Mouse (Mus musculus): ENCODE measurements around the gene Tmem108.

The Tmem108 gene

DNA sequence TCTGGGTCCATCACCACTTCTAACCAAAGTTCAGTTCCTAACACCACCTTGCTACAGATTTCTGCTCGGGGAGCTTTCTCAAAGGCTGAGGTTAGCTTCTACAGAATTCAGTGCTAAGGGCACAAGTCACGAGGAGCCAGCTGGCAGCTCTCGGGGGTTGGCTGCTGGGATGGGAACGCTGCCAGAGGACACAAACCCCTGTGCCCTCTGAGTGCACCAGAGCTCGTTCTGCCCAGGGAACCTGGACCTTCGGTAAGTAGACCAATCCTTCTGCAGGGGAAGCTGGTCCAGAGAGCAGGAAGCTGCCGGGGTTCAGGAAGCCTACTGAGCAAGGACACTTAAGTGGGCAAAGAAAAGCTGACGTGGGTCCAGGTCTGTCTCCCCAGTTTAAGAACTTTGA, 40.6 kb downstream of the Tmem108 start:
- DNase-seq (ENCODE audit: low spot score): no peak

DNA sequence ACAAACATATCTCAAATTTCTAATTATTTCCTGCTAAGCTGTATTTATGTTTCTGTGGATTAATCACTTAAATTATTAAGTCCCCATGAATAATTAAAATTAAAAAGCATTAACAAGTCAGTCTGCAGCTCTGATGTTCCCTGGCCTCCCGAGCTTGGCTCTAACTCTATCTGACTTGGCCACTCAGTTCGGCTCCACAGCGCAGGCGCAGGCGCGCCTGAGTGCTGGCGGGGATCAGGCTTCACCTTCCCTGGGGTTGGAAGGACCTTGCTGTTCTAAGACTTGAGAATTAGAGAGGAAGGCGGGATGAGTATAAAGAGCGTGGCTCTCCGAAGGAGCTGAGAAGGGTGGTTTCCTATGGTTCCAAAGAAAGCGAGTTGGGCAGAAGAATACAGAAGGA, 41.6 kb downstream of the Tmem108 start:
- DNase-seq (ENCODE audit: low spot score): no peak

DNA sequence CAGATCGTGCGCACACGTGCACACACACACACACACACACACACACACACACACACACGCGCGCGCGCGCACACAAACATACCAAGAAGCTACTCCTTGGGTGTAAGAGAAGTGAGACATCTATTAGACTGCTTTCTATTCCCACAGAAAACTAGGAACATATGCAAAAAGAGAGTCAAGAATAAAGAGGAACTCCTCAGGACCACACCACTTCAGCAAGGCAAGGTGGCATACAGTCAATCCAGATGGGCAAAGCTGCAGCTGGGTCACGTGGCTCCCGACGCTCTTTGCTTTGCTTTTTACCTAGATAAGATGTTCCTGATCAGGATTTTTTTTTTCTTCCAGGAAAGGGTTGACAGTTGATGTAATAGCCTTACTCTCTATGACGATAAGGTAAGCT, 45.6 kb downstream of the Tmem108 start:
- DNase-seq (ENCODE audit: low spot score): no peak

DNA sequence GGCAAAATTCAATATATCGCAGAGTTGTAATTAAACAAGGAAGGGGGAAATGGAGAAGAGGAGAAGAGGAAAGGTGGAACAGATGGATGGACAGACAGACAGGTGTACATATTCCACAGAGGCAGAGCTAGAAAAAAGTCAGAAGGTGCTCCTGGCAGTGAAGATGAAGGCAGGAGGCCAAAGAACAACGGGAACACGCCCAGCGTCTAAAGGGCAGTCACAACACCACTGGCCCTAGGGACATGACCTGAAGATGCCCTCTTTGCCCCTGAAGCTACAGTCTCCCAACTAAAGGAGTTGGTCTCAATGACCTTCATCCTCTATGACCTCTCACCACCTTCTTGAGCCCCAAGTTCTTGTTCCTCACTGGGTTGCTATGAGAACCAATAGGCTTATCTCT, 46.3 kb downstream of the Tmem108 start:
- no peak for DNase-seq (ENCODE audit: low spot score)

DNA sequence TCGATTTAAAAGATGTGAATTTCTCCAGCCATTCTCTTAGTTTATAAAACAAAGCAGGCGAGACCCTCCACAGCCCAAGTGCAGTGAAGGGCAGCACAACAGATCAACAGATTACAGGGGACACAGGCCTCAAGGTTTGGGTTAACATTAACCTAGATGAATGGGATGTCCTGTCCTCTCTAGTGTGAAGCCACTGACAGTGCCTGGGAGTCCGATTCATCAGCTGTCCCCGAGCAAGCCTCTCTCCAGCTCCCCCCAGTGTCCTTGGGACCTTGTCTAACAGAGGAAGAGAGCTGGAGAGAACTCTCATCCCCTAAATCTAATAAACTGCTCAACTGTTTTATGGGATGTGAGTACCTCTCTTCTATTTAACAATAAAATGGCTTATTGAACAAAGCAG, 48.4 kb downstream of the Tmem108 start:
- DNase-seq (ENCODE audit: low spot score): no peak

DNA sequence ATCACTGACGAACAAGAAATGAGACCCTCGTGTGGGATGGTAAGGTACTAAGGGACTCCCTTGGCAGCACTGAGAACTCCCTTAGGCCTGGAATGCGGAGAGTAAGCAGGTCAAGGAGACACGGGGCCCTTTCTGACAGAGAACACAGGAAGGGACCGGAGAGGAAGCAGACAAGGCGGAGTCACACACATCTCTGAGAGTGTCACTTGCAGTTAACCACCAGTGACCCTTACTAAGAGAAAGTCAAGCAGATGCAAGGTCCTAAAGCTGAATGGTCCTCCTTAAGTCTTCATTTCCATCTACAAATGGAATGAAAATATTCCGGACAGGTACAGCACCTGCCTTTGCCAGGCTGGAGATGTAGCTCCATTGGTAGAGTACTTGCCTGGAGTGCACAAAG, 48.9 kb downstream of the Tmem108 start:
- DNase-seq (ENCODE audit: low spot score): no peak

DNA sequence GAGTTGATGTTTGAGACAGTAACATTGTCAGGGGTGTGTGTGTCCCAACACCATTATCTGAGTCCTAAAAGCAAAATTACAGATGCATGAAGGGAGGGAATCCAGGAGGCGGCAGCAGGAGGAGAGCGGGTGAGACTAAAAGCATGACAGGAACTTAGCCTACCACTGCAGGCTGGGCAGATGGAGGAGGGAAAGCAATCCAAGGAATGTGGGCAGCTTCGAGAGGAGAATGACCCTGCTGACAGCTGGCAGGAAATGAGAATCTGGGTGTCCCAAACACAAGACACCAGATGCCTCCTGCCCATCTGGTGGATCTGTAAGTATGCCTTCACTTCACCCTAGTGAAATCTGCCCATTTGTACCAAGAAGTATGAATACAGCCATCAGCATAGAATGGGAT, 51.9 kb downstream of the Tmem108 start:
- DNase-seq (ENCODE audit: low spot score): no peak

DNA sequence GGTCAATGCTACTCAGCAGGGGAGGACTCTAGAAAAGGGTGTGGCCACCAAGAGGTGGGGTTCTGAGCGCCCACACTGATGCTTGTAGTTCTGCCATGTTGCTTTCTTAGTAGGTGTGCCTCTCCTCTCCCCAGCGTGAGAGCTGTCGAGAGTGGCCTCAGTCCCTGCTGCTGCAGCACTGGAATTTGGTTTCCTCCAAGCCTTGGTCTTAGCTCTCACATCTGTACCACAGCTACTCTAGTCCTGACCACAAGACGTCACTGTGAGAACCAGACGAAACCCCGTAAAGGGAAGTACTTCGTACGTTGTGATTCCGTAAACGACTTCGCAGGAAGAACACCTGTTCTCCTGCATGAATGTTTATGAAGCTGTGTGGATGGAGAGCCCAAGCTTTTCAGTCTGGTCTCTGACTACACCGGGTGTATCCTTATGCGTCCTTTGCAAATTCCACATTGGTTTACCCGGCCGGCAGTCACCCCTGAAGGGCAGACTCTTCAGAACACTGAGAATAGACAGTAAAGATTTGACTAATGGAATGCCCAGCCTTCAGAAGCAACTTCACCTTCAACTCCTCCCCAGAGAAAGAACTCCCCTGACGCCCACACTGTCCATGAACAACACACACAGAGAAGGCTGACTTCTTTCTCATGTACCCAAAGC, 53.0 kb downstream of the Tmem108 start:
- DNase-seq (ENCODE audit: low spot score): no peak

DNA sequence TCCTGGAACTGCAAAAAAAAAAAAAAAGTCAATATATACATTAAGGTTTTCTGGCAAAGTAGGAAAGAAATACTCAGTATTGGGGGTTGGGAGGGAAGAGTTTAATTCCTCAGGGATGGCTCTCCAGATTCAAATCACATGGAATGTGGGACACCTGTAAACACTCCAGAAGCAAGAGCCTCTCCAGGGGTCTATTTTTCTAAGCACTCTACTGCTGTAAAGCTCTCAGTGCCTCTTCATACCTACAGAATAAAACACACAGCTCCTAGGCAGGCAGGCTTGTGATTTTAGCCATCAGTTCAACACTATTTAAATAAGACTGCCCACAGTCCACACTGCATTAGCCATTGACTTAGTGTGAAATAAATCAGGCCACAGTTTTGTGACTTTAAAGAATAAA, 53.8 kb downstream of the Tmem108 start:
- no peak for DNase-seq (ENCODE audit: low spot score)

DNA sequence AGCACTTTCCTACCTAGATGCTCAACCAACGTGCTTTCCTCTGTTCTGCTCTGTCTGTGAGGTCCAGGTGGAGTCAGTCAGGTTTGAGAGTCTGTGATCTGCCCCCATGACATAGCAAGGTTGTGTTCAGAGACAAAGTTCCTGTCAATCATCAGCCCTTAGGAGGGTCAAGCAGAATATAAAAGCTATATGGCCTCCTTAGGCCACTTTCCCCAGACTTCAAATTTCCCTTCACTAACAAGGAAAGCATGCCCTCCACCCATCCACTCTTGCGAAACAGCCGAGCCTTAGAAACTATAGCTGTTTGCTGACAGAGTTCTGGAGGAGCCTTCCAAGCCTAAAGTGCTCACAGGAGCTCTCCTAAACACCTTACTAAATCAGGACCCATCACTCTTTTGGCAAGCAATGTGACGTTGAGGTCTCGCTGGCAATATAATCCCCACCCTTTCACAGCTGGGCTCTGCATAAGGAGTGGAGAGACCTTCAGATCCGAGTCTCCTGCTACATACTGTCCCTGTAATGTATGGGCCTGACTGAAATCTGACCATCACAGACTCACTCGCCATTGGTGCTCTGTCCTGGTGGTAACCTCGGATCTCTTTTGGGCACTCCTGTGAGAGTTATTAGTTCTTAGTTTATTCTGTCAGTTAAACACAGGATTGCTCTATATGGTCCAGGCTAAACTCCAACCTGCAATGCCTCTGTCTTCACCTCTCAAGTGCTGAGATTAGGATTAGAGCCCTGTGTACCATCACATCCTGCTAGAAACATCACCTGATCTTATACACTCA, 54.4 kb downstream of the Tmem108 start:
- no peak for DNase-seq (ENCODE audit: low spot score)

DNA sequence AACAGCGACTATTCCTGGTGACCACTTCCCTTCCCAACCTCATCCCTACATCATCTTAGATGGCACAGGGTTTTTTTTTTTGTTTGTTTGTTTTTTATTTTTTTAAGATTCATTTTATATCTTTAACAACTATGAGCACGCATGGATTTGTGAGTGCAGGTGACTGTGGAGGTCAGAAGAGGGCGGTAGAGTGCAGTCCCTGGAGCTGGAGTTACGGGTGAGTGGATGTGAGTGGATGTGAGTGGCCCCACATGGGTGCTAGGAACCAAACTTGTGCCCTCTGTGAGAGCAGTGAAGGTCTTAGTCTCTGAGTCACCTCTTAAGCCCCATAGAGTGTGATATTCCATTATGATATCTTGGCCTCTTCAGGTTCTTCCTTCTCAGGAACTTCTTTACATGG, 55.9 kb downstream of the Tmem108 start:
- no peak for DNase-seq (ENCODE audit: low spot score)

DNA sequence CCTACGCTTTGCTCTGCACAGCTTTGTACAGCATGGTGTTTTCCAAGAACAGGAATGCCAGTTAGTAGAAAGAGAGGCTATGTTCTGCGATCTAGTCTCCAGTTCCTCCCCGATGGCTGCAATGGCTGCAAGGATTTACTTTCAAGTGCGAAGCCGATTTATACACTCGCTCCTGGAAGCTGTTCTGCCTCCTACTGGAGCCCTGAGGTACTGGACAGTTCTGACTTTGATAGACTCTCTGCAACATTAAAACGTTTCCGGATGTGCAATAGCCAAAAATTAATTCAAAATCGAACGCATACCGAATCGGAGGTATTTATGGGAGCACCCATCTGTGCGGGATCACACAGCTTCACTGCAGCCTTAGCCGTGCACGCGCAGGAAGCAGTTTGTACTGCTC, 58.6 kb downstream of the Tmem108 start:
- DNase-seq (ENCODE audit: low spot score): no peak

DNA sequence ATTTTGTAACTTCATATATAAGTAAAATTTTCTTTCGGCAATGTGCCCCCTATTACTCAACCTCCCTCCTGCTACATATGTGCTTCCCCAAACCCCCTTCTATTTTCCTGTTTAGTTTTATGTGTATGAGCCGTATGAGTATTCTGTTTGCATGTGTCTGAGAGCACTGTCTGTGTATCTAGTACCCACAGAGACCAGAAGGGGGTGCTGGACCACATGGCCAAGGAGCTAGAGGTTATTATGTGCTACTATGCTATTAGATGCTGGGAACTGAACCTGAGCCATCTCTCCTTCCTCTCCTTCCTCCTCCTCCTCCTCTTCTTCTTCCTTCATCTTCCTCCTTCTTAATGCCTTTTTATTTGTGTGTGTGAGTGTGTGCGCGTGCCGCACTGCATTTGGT, 59.2 kb downstream of the Tmem108 start:
- no peak for DNase-seq (ENCODE audit: low spot score)

DNA sequence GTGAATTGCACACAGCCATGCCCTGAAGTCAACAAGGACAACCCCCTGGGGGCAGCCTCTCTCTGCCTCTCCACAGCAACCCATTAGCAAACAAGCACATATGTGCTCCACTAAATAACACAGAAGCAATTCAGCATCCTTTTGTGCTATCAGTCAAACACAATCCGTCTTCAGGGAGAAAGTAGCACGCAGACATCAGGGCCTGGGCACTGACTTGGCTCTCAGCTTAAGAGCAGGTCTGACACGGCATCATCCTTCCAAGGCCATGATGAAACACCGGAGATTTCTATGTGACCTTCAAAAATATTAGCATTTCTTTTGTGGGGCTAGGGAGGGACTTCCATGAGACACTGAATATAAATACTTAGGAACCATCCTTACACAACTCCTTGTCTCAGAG, 60.2 kb downstream of the Tmem108 start:
- no peak for DNase-seq (ENCODE audit: low spot score)

DNA sequence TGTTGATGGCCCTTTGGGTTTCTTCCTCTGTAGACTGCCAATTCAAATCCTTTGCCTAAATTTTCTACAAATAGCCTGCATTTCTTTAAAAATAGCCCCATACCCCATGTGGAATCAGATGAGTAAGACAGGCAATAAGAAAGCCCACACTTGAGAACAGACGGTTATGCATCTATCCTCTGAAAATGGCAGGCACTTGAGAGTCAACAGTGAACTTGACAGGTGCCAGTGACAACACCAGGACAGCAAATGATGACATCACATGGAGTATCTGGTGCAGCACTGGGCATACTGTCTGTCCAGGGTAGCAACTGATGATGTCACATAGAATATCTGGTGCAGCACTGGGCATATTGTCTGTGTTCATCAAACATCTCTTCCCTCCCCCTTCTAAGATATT, 61.4 kb downstream of the Tmem108 start:
- no peak for DNase-seq (ENCODE audit: low spot score)

DNA sequence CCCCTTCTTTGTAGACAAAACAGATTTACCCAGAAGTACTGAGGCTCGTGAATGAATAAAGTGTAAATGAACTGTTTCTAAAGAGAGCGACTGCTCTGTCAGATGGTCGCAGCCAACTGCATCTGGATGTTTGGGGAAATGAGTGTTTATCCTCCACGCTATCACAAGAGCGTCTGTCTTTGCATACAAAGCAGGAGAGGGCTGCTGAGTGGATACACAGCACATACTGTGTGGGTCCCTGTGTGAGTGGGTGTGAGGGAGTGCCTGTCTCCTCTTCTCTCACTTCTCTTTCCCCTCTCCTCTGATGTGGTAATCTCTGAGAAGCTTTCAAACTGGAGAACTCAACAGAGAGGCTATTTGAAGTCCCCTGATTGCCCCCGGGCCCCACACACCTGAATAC, 64.7 kb downstream of the Tmem108 start:
- DNase-seq (ENCODE audit: low spot score): no peak

DNA sequence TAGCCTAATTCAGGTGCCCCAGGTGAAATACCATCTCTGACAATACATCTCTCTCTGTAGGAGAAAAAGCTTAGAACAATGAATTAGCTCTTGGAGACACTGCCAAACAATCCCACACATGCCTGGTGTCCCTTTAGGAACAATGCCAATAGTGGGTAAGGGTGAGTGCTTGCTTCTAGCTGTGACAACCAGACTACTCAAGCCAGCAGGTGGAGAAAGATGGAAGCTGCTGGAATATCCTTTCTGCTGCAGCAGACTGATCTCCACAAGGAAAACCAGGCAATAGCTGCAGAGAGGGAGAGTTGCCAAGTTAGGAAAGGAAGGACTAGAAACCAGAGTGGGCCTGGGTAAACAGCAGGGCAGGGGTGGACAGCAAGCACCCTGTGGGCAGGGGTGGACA, 67.8 kb downstream of the Tmem108 start:
- no peak for DNase-seq (ENCODE audit: low spot score)

DNA sequence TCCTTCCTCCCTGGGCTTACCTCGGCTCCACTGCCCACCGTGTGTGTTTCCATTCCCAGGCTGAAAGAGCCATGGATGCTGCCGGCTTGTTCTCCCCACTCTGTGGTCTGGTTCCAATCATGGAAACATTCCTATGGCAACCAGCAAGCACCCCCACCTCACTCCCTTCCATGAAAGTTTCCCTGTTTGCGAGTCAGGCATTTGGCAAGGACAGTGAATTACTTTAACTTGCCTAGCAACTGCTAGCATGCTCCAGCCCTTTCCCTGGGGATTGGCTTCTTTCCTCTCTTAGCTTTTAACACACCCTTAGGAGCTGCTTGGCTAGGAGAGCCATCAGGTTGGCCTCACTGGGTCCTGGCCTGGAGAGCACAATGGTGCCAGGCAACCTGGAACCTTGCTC, 68.9 kb downstream of the Tmem108 start:
- no peak for DNase-seq (ENCODE audit: low spot score)

DNA sequence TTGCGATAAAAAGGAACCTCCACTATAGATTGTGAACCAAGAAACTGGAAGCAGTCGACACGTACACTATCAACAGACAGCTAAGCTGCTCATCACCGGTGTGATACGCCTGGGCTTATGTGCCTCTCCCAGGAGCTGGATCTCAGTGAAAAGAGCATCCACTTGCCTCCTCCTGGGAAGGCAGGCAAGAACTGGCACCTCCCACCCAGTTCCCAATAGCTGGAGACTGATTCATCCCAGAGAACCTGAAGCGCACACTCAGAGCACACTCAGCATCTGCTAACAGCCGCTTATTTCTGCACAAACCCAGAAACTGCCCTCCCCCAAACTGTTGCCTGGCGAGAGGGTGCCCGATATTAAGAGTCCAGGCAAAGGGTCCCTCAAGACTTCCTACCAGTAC, 69.8 kb downstream of the Tmem108 start:
- DNase-seq (ENCODE audit: low spot score): no peak

DNA sequence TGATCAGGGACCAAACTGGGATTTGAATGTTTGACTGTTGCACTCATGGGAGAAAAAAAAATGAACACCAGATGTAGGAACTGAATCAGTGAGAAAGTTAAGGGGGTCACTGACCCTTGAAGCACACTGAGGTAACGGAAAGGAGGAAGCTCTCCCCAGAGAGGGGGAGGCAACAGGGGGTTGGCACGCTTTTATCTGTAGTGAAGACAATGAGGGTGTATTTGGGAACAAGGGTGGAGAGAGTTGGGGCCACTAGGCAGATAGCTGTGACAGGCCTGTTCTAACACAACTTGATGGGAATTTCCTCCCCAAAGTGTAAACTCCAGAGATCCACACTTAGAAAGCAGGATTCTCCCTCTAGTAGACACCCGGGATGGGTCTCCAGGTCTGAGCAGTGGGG, 71.2 kb downstream of the Tmem108 start:
- no peak for DNase-seq (ENCODE audit: low spot score)

DNA sequence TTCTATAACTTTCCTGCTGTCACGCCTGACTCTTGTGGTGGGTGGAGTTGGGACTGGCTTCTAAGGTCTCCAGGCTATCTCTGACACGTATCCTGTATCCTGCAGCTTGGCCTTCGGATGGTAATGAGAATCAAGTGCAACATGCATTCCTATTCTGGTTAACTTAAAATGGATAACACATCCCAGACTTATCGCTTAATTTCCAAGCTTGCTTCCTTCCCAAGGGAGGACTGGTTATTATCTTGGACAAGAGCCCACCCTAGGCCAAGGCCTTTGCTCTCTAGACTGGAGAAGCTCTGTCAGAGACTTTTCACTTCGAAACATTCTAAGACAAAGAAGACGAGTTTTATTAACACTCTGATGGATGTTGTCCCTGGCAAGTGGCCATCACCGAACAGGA, 71.9 kb downstream of the Tmem108 start:
- no peak for DNase-seq (ENCODE audit: low spot score)

DNA sequence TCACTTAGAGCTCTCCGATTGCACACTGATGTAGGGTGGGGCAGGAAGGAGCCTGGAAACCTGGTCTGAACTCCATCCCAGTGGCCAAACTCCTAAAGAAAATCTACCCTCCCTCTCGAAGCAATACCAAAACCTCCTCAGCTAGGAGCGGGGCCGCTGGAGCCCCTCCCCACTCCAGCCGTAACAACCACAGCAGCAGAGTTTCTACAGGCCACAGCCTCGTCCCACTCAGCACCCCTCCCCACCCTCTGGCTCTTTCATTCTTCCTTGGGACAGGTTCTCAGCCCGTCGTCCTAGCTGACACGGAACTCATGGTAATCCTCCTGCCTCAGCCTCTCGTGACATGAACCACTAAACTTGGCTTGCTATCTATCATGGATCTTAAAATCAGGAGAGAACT, 72.6 kb downstream of the Tmem108 start:
- no peak for DNase-seq (ENCODE audit: low spot score)

DNA sequence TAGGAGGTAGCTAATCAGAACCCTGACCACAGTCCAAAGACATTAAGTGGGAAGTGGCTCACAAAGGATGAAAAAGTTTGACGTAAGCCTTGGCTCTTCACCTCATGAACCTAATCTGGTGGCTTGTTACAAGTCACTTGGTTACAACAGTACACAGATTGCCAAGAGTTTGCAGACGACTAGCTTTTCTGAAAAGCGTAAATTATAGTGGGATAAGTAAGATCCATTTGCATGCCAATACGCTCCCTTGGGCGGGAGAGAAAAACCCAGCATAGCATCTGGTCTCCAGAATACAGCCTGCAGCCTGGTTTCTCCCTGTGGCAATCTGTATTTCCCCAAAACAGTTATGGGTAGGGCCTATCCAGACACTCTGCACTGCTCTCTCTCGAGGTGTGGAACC, 74.5 kb downstream of the Tmem108 start:
- DNase-seq (ENCODE audit: low spot score): no peak

DNA sequence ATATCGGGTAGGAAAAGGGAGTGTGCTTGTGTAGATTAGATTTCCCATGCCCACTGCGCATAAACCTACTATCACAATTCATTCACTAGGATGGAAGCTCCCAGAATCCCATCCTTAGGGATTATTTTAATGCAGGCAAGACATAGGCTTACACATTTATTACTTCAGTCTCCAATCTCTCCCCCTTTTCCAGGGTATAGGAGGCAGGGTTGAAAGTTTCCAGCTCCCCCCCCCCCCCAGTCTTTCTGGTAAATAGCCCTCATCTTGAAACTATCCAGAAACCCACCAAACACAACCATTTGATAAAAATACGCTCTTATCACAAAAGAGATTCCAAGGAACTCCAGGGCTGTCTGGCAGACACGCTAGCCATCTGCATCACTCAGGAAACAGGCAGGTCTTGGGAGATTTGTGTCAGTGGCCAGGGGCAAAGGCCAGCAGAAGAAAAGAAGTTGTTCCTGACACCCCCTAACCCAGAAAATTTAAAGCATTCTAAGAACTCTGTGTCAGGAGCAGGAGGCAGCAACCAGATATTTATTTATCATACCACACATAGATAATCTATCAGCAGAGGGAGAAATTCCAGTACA, 79.8 kb downstream of the Tmem108 start:
- no peak for DNase-seq (ENCODE audit: low spot score)
